Mouse (Mus musculus): ENCODE measurements around the gene Acox1.

The Acox1 gene

DNA sequence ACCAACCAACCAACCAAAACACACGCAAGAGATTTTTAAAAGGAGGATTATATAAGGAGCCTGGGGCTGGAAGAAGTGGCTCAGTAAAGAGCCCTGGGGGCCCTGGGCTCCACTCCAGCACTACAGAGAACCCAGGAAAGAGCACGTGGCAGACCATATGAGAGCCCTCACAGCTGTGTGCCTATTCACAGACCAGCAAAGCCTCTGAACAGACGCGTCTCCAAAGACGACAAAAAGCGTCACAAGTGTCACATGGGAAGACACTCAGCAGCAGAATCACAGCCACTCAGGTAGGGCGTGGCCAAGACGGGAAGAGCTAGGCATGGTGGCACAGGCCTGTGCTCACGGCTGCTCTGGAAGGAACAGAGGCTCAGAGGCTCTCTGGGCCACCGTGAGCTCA, 36.7 kb downstream of the Acox1 start:
- no peak for TF ChIP-seq GATA4 (IDR thresholded peaks at IDR 0.05; ENCODE audit: insufficient replicate concordance, low read length)

GRCm38 (mm10) chr11:116161312-116161711, 37.5 kb downstream of the Acox1 start:
- TF ChIP-seq GATA4 (IDR thresholded peaks at IDR 0.05; ENCODE audit: insufficient replicate concordance, low read length) = no peak

DNA sequence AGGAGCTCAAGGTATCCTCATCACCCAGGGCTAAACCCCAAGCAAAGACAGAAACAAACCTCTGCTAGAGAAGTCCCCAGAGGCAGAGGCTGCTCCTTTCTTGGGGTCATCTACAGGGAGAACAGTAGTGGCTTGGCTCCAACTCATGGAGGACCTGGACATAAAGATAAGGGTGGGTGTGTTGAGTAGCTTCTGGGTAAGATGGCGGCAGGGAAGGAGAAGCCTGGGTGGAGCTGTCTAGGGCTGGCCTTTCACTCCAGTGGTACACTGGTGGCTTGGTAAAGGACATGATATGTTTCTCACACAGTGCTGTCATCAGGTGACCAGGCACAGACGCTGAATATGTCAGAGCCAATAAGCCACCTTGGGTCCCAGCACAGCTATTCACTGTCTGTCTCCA, 47.9 kb downstream of the Acox1 start:
- TF ChIP-seq GATA4 (IDR thresholded peaks at IDR 0.05; ENCODE audit: insufficient replicate concordance, low read length) = no peak

- TF ChIP-seq GATA4 (IDR thresholded peaks at IDR 0.05; ENCODE audit: insufficient replicate concordance, low read length) = no peak
These were observed 49.5 kb downstream of the Acox1 start for GRCm38 (mm10) chr11:116149341-116149740.

- TF ChIP-seq GATA4 (IDR thresholded peaks at IDR 0.05; ENCODE audit: insufficient replicate concordance, low read length) = no peak
These were observed 50.1 kb downstream of the Acox1 start for GRCm38 (mm10) chr11:116148761-116149221.

DNA sequence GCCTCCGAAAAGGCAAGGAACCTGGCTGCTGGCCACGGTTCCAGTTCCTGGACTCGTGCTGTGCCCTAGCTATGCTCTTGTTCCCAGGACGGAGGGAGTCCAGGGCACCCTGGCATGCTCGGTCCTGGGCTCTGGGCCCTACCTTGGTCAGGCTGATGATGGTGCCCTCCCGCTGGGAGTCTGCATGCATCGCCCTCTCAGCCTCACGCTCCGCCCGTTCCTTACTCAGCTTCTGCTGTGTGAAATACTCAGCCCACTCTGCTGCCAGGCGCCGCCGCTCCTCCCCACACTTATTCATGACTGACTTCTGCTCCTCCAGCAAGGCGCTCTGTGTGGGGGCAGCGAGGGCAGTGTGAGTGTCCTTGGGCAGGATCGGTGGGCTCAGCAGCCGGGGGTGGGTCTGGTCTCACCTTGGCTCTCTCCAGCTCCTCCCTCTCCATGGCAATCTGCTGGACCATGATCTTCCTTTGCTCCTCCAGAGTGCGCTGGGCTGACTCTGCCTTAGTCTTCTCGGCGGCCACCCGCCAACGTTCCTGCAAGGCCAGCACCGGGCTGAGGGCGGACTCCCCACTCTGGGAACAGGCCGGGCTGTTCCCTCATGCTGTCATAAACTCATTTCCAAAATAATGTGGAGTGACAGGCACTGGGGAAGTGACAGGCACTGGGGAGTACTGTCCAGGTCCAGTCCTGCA, 52.4 kb downstream of the Acox1 start:
- TF ChIP-seq GATA4 (IDR thresholded peaks at IDR 0.05; ENCODE audit: insufficient replicate concordance, low read length) = no peak

DNA sequence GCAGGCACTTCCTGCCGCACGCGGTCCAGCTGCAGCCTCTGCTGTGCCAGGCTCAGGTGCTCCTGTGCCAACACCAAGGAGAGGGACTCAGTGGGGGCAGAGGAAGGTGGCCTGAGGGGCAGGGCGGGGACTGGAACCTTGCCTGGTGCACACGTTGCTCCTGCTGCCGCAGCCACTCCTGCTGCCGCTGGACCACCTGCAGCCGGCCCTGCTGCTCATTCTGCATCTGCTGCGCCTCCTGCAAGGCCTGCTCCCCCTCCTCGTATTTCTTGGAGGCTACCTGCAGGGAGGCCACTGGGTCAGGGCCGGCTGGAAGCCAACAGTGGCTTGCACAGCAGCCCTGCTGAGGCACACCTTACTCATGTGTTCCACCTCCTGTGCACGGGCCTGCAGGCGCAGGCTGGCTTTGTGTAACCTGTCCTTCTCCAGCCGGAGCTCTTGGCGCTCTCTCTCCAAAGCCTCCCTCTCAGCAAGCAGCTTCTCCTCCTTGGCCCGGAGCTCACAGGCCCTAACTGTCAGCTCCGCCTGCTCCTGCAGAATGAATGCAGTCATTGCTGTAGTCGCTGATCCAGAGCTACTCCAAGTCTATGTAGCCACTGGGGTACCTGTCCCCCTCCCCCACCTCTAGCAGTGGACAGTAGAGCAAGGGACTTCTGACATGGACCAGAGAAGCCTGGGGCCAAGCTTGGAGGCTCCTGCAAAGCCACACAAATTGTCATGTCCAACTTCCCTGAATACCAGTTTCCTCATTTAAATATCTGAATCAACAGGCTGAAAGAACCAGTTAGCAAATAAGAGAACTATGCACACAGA, 53.2 kb downstream of the Acox1 start:
- no peak for TF ChIP-seq GATA4 (IDR thresholded peaks at IDR 0.05; ENCODE audit: insufficient replicate concordance, low read length)

DNA sequence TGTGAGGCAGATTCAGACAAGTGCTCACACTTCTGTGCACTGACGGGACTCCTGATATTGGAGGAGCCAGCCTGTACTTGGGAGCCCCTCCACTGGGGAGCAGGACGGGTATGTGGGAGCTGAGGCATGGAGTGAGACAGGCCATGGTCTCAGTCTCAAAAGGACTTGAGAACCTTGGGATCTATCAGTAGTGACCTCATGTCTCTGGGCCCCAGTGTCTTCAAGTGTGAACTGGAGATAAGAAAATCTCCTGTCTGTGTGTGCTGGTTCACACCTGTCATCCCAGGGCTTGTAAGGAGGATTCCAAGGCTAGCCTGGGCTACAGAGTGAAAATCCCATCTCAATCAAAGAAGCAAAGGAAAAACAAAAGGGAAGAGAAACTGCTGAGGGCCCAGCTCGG, 55.4 kb downstream of the Acox1 start:
- no peak for TF ChIP-seq GATA4 (IDR thresholded peaks at IDR 0.05; ENCODE audit: insufficient replicate concordance, low read length)

GRCm38 (mm10) chr11:116142211-116142991, 56.4 kb downstream of the Acox1 start:
- no peak for TF ChIP-seq GATA4 (IDR thresholded peaks at IDR 0.05; ENCODE audit: insufficient replicate concordance, low read length)

DNA sequence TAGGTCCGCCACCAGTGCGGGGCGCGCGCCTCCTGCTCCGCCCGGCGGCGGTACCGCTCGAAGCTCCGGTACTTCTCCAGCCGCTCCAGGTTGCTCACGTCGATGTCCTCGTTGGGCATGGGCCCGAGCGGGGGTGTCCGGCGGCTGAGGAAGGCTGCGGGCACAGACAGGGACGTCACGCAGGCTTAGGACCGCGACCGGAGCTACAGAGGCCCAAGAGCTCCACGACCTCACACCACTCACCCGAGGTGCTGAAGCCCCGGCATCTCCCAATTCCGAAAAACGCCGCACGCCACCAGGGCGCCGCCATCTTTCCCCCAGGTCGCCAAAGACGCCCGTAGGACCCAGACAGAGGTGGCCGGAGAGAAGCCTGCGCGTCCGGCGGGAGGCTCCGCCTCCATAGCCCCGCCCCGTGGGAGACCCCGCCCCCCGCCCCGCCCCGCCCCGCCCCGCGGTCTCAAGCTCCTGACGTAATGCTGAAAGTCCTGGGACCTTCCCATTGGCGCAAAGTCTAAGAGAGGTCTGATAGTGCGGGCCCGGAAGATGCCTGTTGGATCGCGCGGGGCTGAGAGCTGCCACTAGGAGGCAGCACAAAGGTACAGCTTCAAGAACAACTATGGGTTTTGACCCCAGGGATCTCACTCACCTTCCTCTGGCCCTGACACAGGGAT, 60.2 kb downstream of the Acox1 start, which contains the start of gene Mrpl38:
Gene Mrpl38, minus strand, starts transcription at position 401 of the 671 bp plus-strand sequence.
- TF ChIP-seq GATA4 (IDR thresholded peaks at IDR 0.05; ENCODE audit: insufficient replicate concordance, low read length) = no peak; the same call in 1 of the 2 replicates

DNA sequence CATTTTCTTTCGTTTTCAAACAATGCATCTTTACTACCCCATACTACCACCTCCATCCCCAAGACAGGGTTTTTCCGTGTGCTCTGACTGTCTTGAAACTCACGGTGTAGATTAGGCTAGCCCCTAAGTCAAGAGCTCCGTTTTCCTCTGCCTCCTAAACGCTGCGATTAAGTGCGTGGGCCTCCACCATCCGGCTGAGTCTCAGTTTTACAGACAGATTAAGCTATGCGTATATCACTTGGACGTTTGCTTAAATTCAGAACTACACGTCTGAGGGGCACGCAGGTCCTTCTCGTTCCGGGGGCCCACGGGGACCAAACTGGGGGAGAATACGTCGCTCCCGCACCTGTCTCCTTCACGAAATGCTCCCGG, 60.8 kb downstream of the Acox1 start:
- TF ChIP-seq GATA4 (IDR thresholded peaks at IDR 0.05; ENCODE audit: insufficient replicate concordance, low read length) = no peak

DNA sequence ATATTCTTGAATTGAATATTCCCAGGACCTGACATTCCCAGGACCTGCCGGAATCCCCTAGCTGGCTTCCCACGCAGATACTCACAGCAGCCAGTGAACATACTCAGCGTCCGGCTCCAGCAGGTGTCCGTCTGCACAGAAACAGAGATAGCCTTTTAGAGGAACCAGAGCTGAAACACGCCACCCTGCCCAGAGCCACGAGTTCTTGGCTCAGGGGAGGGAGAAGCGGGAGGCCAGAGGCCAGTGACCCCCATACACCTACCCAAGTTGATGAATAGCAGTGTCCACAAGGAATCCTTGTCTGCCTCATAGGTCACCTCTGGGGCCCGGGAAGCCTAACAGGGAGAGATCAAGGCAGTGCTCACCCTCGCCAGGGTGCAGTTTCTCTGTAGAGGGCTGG, 64.7 kb downstream of the Acox1 start:
- no peak for TF ChIP-seq GATA4 (IDR thresholded peaks at IDR 0.05; ENCODE audit: insufficient replicate concordance, low read length)

- TF ChIP-seq GATA4 (IDR thresholded peaks at IDR 0.05; ENCODE audit: insufficient replicate concordance, low read length) = no peak
These were observed 65.3 kb downstream of the Acox1 start for GRCm38 (mm10) chr11:116133497-116133896.

GRCm38 (mm10) chr11:116132366-116133333, 66.2 kb downstream of the Acox1 start:
- TF ChIP-seq GATA4 (IDR thresholded peaks at IDR 0.05; ENCODE audit: insufficient replicate concordance, low read length) = no peak
